Mouse (Mus musculus) heart, embryonic 12.5 days (tissue): ENCODE data around the gene Olfr1228. TPM values are rescaled to one million over a fixed set of nuclear protein-coding genes. Genes with fewer than 3 reads are reported as not detected.

Source experiments
- ATAC-seq: fragments of 200-750 bp; cut with Nextera tagmentation; 2 replicates; pipeline ENCODE4 v1.8.0; 2017; ENCODE audit warnings: moderate TSS enrichment, moderate library complexity; ENCODE audit not compliant: insufficient number of reproducible peaks, low FRiP score
- H3K27ac ChIP-seq: fragments of 300-500 bp; sonication (generic); 2 replicates; pipeline ENCODE4 v1.5.1; 2016; ENCODE audit warnings: mild to moderate bottlenecking, moderate library complexity; ENCODE audit not compliant: poor library complexity, severe bottlenecking
- H3K27me3 ChIP-seq: fragments of 300-500 bp; sonication (generic); replicated peaks from 2 replicates; pipeline ENCODE4 v1.6.1; 2016; ENCODE audit warnings: mild to moderate bottlenecking, moderate library complexity
- H3K36me3 ChIP-seq: fragments of 300-500 bp; sonication (generic); 2 replicates; pipeline ENCODE4 v1.6.1; 2016; ENCODE audit warnings: mild to moderate bottlenecking, moderate library complexity
- H3K4me1 ChIP-seq: fragments of 300-500 bp; sonication (generic); replicated peaks from 2 replicates; pipeline ENCODE4 v1.6.1; 2016; ENCODE audit warnings: mild to moderate bottlenecking
- H3K4me2 ChIP-seq: fragments of 300-500 bp; sonication (generic); 2 replicates; pipeline ENCODE4 v1.6.1; 2016; ENCODE audit warnings: mild to moderate bottlenecking, moderate library complexity
- H3K4me3 ChIP-seq: fragments of 300-500 bp; sonication (generic); 2 replicates; pipeline ENCODE4 v1.5.1; 2016; ENCODE audit warnings: mild to moderate bottlenecking
- H3K9ac ChIP-seq: fragments of 300-500 bp; sonication (generic); 2 replicates; pipeline ENCODE4 v1.6.1; 2016; ENCODE audit warnings: mild to moderate bottlenecking, moderate library complexity
- H3K9me3 ChIP-seq: fragments of 300-500 bp; sonication (generic); replicated peaks from 2 replicates; pipeline ENCODE4 v1.6.1; 2016; ENCODE audit warnings: mild to moderate bottlenecking, moderate library complexity
- WGBS: fragments of 180-500 bp; shearing (Covaris S2); methylation state at CpG from one replicate; pipeline ENCODE4 v1.1.7; 2016; 5-methylcytosine and 5-hydroxymethylcytosine counted together
- polyA plus RNA-seq: library from polyadenylated mRNA; unstranded; fragments of >200 nt; fragmentation: Nextera tagmentation; extraction: Ambion mirVana; gene quantifications from 2 replicates; pipeline ENCODE4 v1.2.1, GENCODE M21; 2016

The Olfr1228 gene
- not detected in 2 replicates for polyA plus RNA-seq

GRCm38 (mm10) chr2:89253962-89254361 is at the start of gene Olfr1228:
Gene Olfr1228, minus strand, starts transcription at chr2:89254062.
- ATAC-seq: no peak
- Histone ChIP-seq H3K27ac (no peak within 1 kb of the TSS), H3K4me3 (no peak within 1 kb of the TSS), H3K36me3 (no peaks in the 10 kb centered on the region), H3K9ac (no peak within 1 kb of the TSS), H3K27me3 (no peaks in the 10 kb centered on the region), H3K4me2 (no peak within 1 kb of the TSS), H3K9me3 (no peaks in the 10 kb centered on the region), H3K4me1 (no peaks in the 10 kb centered on the region)

DNA sequence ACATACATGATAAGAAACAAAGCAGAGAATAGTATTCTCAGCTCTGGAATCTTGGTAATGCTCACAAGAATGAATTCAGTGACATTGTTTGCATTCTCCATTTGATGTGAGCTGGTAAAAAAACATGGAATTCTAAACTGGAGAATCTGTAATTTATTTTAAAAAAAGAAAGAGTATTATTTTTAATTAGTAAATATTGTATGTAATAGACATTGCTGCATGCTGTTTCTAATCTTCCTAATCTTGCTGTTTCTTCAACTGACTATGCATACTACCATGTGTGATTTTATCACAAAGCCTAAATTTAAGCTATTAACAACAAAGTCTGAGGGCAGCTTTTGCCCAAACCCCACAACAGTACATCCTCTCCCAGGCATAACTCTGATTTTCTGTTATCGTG is 43.3 kb upstream of the Olfr1228 start, which contains the start of gene Olfr1230:
Olfr1230 (minus strand) TSS at position 101 of the 400 bp plus-strand sequence.
- Histone ChIP-seq H3K4me3 (no peak within 1 kb of the TSS), H3K27ac (no peak within 1 kb of the TSS), H3K36me3 (no peaks in the 10 kb centered on the region), H3K27me3 (no peaks in the 10 kb centered on the region), H3K4me2 (no peak within 1 kb of the TSS), H3K9me3 (no peaks in the 10 kb centered on the region), H3K9ac (no peak within 1 kb of the TSS), H3K4me1 (no peaks in the 10 kb centered on the region)
- 86% methylated on average over 1 of the region's 1 CpGs for WGBS
- no peak for ATAC-seq

- no peaks in the 10 kb centered on the region for H3K9me3 ChIP-seq
- H3K4me2 ChIP-seq: no peak within 1 kb of the TSS
- no peaks in the 10 kb centered on the region for H3K4me1 ChIP-seq
- H3K36me3 ChIP-seq: no peaks in the 10 kb centered on the region
- no peak within 1 kb of the TSS for H3K27ac ChIP-seq
- no peak within 1 kb of the TSS for H3K4me3 ChIP-seq
- no peak for ATAC-seq
- H3K9ac ChIP-seq: no peak within 1 kb of the TSS
- WGBS: 75% methylated on average over 2 of the region's 2 CpGs
- H3K27me3 ChIP-seq: no peaks in the 10 kb centered on the region
These were observed 34.1 kb upstream of the Olfr1228 start, which contains the start of gene Olfr1229 for GRCm38 (mm10) chr2:89287914-89288313. Gene Olfr1229, minus strand, starts transcription at chr2:89288014.

DNA sequence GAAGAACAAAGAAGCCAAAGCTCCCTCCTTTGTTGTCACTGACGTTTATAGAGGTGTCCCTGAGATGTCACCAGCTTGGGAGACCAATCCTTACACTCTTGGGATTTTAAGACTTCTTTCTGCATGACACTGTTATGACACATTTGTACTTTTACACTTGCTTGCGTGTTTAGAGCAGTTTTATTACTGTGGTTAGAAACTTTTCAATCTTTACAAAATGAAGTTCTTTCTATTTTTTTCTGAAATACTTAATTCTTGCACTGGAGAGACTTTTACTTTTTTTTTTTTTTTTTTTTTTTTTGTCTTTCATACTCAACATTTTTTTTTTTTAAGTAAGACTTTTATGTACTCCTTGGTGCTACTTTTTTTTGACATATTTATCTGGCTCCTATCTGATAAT is 53.9 kb downstream of the Olfr1228 start, which contains the start of gene Olfr1226:
Olfr1226 (minus strand) TSS at position 101 of the 400 bp plus-strand sequence.
- 64% methylated on average over 2 of the region's 2 CpGs for WGBS
- H3K27me3 ChIP-seq: no peaks in the 10 kb centered on the region
- no peaks in the 10 kb centered on the region for H3K36me3 ChIP-seq
- H3K9me3 ChIP-seq: no peaks in the 10 kb centered on the region
- H3K4me1 ChIP-seq: no peaks in the 10 kb centered on the region
- ATAC-seq: no peak
- H3K27ac ChIP-seq: no peak within 1 kb of the TSS
- H3K4me3 ChIP-seq: no peak within 1 kb of the TSS
- H3K4me2 ChIP-seq: no peak within 1 kb of the TSS
- H3K9ac ChIP-seq: no peak within 1 kb of the TSS

Other genes with a start within 250 kb of the Olfr1228 start
- gene Olfr1215, start 247.1 kb downstream of the Olfr1228 start, polyA plus RNA-seq: not detected in 2 replicates
- not detected in 2 replicates for gene Olfr1216, start 235.7 kb downstream of the Olfr1228 start, polyA plus RNA-seq
- gene Olfr1217, start 222.0 kb downstream of the Olfr1228 start, polyA plus RNA-seq: not detected in 2 replicates
- gene Olfr1218, start 192.9 kb downstream of the Olfr1228 start, polyA plus RNA-seq: not detected in 2 replicates
- not detected in 2 replicates for gene Olfr1219, start 170.5 kb downstream of the Olfr1228 start, polyA plus RNA-seq
- not detected in 2 replicates for gene Olfr1220, start 147.2 kb downstream of the Olfr1228 start, polyA plus RNA-seq
- not detected in 2 replicates for gene Olfr1221, start 136.8 kb downstream of the Olfr1228 start, polyA plus RNA-seq
- gene Olfr1222, start 121.0 kb downstream of the Olfr1228 start, polyA plus RNA-seq: not detected in 2 replicates
- gene Olfr1223, start 102.5 kb downstream of the Olfr1228 start, polyA plus RNA-seq: not detected in 2 replicates
- gene Olfr1224-ps1, start 90.0 kb downstream of the Olfr1228 start, polyA plus RNA-seq: not detected in 2 replicates
- not detected in 2 replicates for gene Olfr1225, start 79.4 kb downstream of the Olfr1228 start, polyA plus RNA-seq
- gene Olfr1226, start 54.0 kb downstream of the Olfr1228 start, polyA plus RNA-seq: not detected in 2 replicates
- gene Olfr1229, start 34.0 kb upstream of the Olfr1228 start, polyA plus RNA-seq: not detected in 2 replicates
- not detected in 2 replicates for gene Olfr1230, start 43.2 kb upstream of the Olfr1228 start, polyA plus RNA-seq
- gene Olfr1231, start 53.0 kb upstream of the Olfr1228 start, polyA plus RNA-seq: not detected in 2 replicates
- gene Olfr1232, start 75.6 kb upstream of the Olfr1228 start, polyA plus RNA-seq: not detected in 2 replicates
- gene Olfr1233, start 88.3 kb upstream of the Olfr1228 start, polyA plus RNA-seq: not detected in 2 replicates
- not detected in 2 replicates for gene Olfr1234, start 110.8 kb upstream of the Olfr1228 start, polyA plus RNA-seq
- not detected in 2 replicates for gene Olfr1238, start 155.6 kb upstream of the Olfr1228 start, polyA plus RNA-seq
- gene Olfr1239, start 166.3 kb upstream of the Olfr1228 start, polyA plus RNA-seq: not detected in 2 replicates
- not detected in 2 replicates for gene Olfr1240, start 188.9 kb upstream of the Olfr1228 start, polyA plus RNA-seq
- gene Olfr1241, start 233.1 kb upstream of the Olfr1228 start, polyA plus RNA-seq: not detected in 2 replicates
- not detected in 2 replicates for gene Olfr1242, start 244.3 kb upstream of the Olfr1228 start, polyA plus RNA-seq